Mouse (Mus musculus) liver, postnatal 0 days (tissue): ENCODE data around the gene Pcare.

ENCODE experiments used
- CTCF ChIP-seq: sonication (generic); IDR thresholded peaks from 2 replicates; pipeline ENCODE4 v1.5.1; 2016; ENCODE audit warnings: antibody characterized with exemption, low read depth
- EP300 ChIP-seq: IDR thresholded peaks from 2 replicates; pipeline ENCODE4 v1.6.1; 2016; ENCODE audit warnings: antibody characterized with exemption, low read depth, mild to moderate bottlenecking

GRCm38 (mm10) chr17:71717881-71718625 lies 34.6 kb downstream of the Pcare start:
- no peak for TF ChIP-seq CTCF
- TF ChIP-seq EP300: no peak
